Mouse (Mus musculus) kidney, postnatal 25 days (tissue): ENCODE measurements around the gene Stt3a.
A peak's percentile ranks its signal among the peaks of the same experiment; 100 is the strongest.

ENCODE experiments used
- DNase-seq, 2 experiments: peaks; one replicate each; pipeline ENCODE4 v3.0.0; 2021; ENCODE audit warnings: mixed read lengths in 2 of 2

The Stt3a gene

DNA sequence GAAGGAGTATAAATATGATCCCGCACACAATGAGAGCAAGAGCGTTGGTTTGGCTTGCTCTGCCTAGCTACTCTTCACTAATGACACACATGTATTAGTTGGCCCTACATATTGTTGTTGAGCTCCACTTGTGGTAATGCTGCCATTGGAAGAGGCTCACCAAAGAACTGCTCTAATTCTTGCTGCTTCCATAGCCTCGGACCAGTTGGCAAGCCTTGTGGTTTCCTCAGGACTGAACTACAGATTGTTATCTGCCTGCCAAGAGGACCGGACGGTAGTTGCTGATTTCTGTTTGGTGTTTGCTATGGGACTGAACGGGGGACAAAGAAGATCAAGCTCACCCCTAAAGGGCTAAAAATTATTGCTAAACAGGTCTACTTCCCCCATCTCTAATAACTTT, 60.2 kb downstream of the Stt3a start:
- no peak for DNase-seq

DNA sequence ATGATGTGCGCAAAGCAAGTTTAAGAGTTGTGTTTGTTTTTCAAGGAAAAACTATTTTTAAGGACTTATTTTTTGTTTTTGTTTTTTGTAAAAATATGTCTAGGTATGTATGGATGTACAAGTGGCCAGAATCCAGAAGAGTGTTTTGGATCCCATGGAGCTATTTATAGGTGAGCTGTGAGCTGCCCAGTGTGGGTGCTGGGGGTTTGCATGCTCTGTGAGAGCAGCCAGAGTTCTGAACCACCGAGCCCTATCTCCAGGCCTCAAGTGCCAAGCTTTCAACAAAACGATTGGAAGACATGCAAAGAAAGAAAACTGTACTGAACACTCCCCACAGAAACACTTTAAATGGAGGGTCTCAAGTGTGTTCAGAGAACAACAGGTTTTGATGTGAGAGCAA, 61.6 kb downstream of the Stt3a start:
- no peak for DNase-seq

GRCm38 (mm10) chr9:36694276-36694675, 73.2 kb downstream of the Stt3a start:
- no peak for DNase-seq

DNA sequence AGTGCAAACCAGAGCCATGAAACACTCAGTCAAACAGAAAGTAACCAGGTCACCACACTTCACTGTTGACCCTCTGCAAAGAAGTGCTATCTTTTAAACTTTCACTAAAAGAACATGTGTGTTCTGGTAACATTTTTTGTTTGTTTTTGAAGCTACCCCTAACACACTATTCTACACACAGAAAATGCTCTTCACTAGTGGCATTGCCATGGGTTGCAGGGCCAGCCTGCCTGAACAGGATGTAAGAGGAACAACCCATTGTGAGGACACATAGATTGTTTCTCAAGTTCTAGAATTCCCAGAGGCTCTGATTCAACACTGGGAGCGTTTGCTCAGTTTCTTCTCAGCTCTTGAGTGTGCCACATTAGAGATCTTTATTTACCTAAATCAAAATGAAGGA, 74.6 kb downstream of the Stt3a start, which contains the start of gene Acrv1:
Acrv1 (plus strand) TSS at position 301 of the 400 bp plus-strand sequence.
- no peak for DNase-seq

- DNase-seq, result peak in 1 of 2 experiments; percentile 7
These were observed 80.2 kb downstream of the Stt3a start for GRCm38 (mm10) chr9:36687329-36687728.

GRCm38 (mm10) chr9:36681424-36681823, 86.1 kb downstream of the Stt3a start:
- DNase-seq, result no peak
